Mouse (Mus musculus) stomach, embryonic 14.5 days (tissue): Measurements from ENCODE around the gene Ccdc50. TPM values are rescaled to one million over a fixed set of nuclear protein-coding genes. Genes with fewer than 3 reads are reported as not detected.

Experiments used
- ATAC-seq: fragments of 200-750 bp; cut with Nextera tagmentation; 2 replicates; pipeline ENCODE4 v1.8.0; 2017; ENCODE audit warnings: low read depth, moderate TSS enrichment; ENCODE audit not compliant: insufficient number of reproducible peaks, insufficient read depth, low FRiP score
- H3K27ac ChIP-seq: fragments of 300-500 bp; sonication (generic); 2 replicates; pipeline ENCODE4 v1.5.1; 2014; ENCODE audit warnings: mild to moderate bottlenecking, low read length, moderate library complexity, mixed read lengths
- H3K27me3 ChIP-seq: fragments of 300-500 bp; sonication (generic); 2 replicates; pipeline ENCODE4 v1.6.1; 2014; ENCODE audit warnings: low read length, control low read depth, mixed read lengths; ENCODE audit not compliant: control insufficient read depth, insufficient read depth
- H3K36me3 ChIP-seq: fragments of 300-500 bp; sonication (generic); 2 replicates; pipeline ENCODE4 v1.6.1; 2014; ENCODE audit warnings: mild to moderate bottlenecking, control low read depth, low read length, moderate library complexity, mixed read lengths; ENCODE audit not compliant: control insufficient read depth, insufficient read depth
- H3K4me1 ChIP-seq: fragments of 300-500 bp; sonication (generic); 2 replicates; pipeline ENCODE4 v1.6.1; 2014; ENCODE audit warnings: low read length, control low read depth, mixed read lengths; ENCODE audit not compliant: control insufficient read depth, insufficient read depth
- H3K4me2 ChIP-seq: fragments of 300-500 bp; sonication (generic); replicated peaks from 2 replicates; pipeline ENCODE4 v1.6.1; 2014; ENCODE audit warnings: low read depth, low read length, control low read depth
- H3K4me3 ChIP-seq: fragments of 300-500 bp; sonication (generic); 2 replicates; pipeline ENCODE4 v1.5.1; 2014; ENCODE audit warnings: low read depth, low read length, control low read depth
- H3K9ac ChIP-seq: fragments of 300-500 bp; sonication (generic); replicated peaks from 2 replicates; pipeline ENCODE4 v1.6.1; 2014; ENCODE audit warnings: low read depth, mild to moderate bottlenecking, control low read depth, low read length, moderate library complexity, mixed read lengths
- H3K9me3 ChIP-seq: fragments of 300-500 bp; sonication (generic); 2 replicates; pipeline ENCODE4 v1.6.1; 2016; ENCODE audit warnings: low read depth, low read length, control low read depth; ENCODE audit not compliant: control insufficient read depth
- WGBS: fragments of 180-500 bp; shearing (Covaris S2); extraction: QIAGEN DNeasy Blood & Tissue Kit; methylation state at CpG from one replicate; pipeline ENCODE4 v1.1.7; 2014; 5-methylcytosine and 5-hydroxymethylcytosine counted together
- polyA plus RNA-seq: library from polyadenylated mRNA; unstranded; fragments of >200 nt; fragmentation: Nextera tagmentation; extraction: Ambion mirVana; gene quantifications from 2 replicates; pipeline ENCODE4 v1.2.1, GENCODE M21; 2014

Ccdc50 gene
- polyA plus RNA-seq, 1 experiment from 2014 or later = 74.2 TPM

DNA sequence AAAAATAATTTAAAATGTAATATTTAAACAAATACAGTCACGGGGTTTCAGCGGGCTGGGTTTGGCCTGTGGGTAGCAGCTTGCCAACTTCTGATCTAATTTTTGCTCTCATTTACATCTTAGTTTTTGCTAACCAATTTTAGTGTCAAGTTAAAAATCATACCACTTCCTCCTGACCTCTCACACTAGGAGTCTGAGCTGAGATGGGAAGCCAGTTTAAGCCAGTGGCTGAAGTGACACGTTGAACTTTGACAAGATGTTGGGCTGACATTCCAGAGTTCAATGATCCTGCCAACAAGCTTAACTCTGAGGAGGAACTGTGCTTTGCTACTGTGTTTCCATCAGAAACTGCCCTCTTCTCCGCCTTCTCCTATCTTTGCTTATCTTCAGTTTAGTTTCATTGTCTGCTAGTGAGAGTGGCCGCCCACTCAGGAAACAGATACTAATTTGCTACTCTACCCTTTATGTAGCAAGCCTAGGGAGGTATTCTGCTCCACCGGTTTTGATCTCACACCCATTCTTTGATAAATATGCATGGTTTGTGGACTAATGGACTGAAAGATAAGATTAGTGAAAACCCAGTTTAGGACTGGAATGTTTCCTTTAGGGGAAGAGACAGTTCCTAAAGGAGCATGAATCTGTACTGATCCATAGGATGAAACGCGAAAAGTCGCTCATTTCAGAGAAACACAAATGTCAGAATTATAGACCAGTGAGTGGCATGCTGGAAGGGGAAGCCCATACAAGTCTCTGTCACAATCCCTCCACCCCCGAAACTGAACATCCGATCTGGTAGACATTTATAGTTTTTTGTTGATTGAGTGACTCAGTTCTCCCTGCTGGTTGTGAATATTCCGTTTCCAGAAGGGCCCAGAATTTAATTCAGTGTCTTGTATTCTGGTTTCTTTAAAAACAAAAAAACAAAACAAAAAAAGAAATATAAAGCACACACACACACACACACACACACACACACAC, 746 bp upstream of the Ccdc50 start:
- Histone ChIP-seq H3K4me2 (peak overlapping the region; percentile 30), H3K4me1 (peaks cover 15% of the 10 kb centered on the region; the same call in 1 of the 2 replicates), H3K36me3 (no peaks in the 10 kb centered on the region), H3K9ac (no peak overlapping the region), H3K9me3 (no peaks in the 10 kb centered on the region), H3K27me3 (no peaks in the 10 kb centered on the region), H3K27ac (peak overlapping the region; percentile 96; the same call in 1 of the 2 replicates), H3K4me3 (peak overlapping the region; percentile 69)
- 0 out of 2 replicates have a peak, but pooled peaks have one; percentile 5 for ATAC-seq
- WGBS = 42% methylated on average over 12 of the region's 12 CpGs

DNA sequence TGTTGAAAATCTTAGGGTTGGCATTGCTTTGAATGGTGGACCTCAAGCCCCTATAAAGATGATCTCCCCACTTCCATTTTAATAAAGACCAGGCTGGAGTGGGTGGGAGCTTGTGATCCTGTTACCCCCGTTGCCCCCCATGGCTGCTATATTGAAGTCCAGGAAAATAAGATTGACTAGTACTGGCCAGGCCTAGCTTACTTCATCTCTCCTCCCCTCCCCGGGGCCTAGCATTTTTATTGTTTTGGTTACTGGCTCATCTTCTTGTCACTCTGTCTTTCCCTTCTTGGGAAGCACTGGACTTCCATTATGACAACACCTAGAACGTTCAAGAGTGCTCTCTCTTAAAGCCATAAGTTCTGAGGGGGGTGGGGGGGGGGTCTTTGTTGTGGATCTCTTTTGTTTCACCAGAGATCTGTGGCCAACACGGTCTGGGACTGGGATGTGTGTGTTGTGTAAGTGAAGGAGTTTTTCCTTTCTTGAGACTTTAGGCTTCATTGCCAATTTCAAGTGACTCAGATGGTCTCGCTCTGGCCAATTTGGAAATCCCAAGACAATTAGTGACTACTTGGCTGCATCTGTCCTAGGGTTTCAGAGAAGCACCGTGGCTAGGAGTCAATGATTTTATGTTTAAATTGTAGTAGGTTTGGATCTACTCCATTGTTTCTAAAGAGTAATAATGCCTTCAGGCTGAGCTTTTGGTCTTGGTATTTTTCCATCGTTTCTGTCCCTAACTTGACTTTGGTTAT, 1.0 kb downstream of the Ccdc50 start:
- Histone ChIP-seq H3K36me3 (no peaks in the 10 kb centered on the region), H3K9ac (peak overlapping the region; percentile 83), H3K9me3 (no peaks in the 10 kb centered on the region), H3K27me3 (no peaks in the 10 kb centered on the region), H3K4me2 (peak overlapping the region; percentile 68), H3K27ac (peak overlapping the region; percentile 96), H3K4me3 (peak overlapping the region; percentile 69), H3K4me1 (peaks cover 15% of the 10 kb centered on the region; the same call in 1 of the 2 replicates)
- 30% methylated on average over 7 of the region's 7 CpGs for WGBS
- no peak for ATAC-seq

DNA sequence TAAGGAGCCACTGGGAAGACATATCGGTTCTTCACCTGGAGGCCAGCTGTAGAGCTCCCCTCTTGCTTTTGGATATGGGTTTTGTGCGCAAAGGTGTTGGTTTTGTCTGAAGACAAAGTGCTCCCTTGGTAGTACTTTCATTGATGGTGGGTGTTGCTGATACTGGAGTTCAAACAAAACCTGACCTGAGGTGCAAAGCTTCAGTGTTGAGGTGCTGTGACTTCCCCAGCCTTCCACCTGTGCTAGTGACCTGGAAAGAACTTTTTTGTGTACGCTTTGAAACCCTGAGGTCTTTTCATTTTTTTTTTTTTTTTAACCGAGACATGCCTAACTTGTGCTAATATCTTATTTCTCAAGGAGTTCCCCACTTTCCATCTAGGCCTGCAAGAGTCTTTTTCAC, 1.6 kb downstream of the Ccdc50 start:
- Histone ChIP-seq H3K4me3 (peak overlapping the region; percentile 69; the same call in 1 of the 2 replicates), H3K36me3 (no peaks in the 10 kb centered on the region), H3K4me2 (peak overlapping the region; percentile 68), H3K4me1 (peaks cover 15% of the 10 kb centered on the region; the same call in 1 of the 2 replicates), H3K9ac (no peak overlapping the region), H3K27me3 (no peaks in the 10 kb centered on the region), H3K9me3 (no peaks in the 10 kb centered on the region), H3K27ac (no peak overlapping the region; the same call in 1 of the 2 replicates)
- ATAC-seq = no peak
- 75% methylated on average over 4 of the region's 4 CpGs for WGBS

DNA sequence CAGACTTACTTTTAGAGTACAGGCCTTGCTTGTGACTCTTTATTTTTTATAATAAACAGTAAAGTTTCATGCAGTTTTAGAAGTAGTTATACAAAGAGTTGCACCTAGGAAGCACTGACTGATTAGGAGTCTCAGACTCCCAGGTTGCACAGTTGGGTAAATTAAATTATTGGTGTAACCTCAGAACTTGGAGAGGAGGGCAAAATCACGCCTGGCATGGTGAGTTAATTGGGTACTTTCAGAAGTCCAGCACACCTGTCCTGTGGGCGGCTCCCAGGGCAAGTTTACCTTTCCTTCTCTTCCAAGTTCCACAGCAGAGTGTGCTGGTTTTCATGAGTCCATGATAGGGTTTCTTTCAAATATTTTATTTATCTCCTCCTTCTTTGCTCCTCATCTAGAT, 3.2 kb downstream of the Ccdc50 start:
- ATAC-seq = no peak
- no peak overlapping the region for H3K27ac ChIP-seq
- no peak overlapping the region for H3K4me2 ChIP-seq
- 0 out of 2 replicates have a peak, but pooled peaks cover 3% of the 10 kb centered on the region for H3K9me3 ChIP-seq
- WGBS = 74% methylated on average over 2 of the region's 2 CpGs
- no peak overlapping the region for H3K4me3 ChIP-seq
- no peaks in the 10 kb centered on the region for H3K27me3 ChIP-seq
- H3K4me1 ChIP-seq = peaks cover 16% of the 10 kb centered on the region; the same call in 1 of the 2 replicates
- H3K9ac ChIP-seq = no peak overlapping the region
- H3K36me3 ChIP-seq = no peaks in the 10 kb centered on the region

DNA sequence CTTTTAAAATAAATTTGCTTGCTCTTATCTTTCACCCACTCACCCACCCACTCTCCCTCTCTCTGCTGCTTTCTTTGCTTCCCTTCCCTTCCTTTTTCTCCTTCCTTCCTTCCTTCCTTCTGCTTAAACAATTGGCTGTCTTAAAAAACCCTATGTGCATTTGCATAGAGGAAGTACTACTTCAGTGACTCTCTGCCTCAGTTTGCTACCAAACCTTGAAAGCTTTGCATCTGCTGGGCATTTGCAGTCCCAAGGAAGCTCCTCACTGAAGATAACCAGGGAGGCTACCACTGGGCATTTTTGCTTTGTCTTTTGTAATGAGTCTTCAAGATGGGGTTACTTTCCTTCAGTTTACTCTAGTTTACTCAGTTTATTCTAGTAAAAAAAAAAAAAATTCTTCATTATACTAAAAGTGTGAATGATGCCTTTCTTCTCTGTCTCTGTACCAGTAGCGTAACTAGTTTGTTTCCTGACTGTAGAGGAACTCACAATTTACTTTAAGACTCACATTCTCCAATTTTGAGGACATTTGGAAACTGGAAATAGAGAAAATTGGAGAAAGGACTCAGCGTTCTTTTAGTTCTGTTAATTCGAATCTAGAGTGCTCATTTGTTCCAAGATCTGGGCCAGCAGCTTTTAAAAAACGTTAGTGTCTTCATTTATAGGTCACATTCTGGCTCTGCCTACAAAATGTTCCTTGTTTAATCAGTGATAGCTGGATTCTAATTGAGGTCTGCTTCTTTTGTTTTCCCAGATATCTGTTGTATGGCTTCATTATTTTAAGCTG, 6.8 kb downstream of the Ccdc50 start:
- no peak overlapping the region for H3K4me2 ChIP-seq
- 0 out of 2 replicates have a peak, but pooled peaks cover 6% of the 10 kb centered on the region for H3K4me1 ChIP-seq
- H3K9ac ChIP-seq = no peak overlapping the region
- no peaks in the 10 kb centered on the region for H3K27me3 ChIP-seq
- 88% methylated on average over 4 of the region's 4 CpGs for WGBS
- no peak overlapping the region for H3K27ac ChIP-seq
- no peak overlapping the region for H3K4me3 ChIP-seq
- H3K9me3 ChIP-seq = 0 out of 2 replicates have a peak, but pooled peaks cover 3% of the 10 kb centered on the region
- H3K36me3 ChIP-seq = no peaks in the 10 kb centered on the region
- no peak for ATAC-seq

DNA sequence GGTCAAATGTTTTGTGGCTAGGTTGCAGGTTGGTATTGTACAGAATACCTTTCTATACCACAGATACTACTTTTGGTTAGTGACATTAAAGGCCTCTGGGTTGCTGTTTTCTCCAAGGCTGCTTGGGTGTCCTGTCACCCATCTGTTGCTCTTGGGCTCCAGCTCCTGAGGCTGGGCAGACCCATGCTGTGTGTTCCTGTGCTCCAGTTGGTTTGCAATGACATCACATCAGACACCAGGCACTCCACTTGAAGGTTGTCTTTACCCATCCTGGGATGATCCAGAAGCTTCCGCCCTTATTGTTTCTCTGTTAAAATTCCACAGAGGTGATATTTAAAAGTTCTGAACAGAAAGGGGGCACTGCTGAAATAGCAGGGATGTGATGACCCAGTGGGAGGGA, 8.3 kb downstream of the Ccdc50 start:
- Histone ChIP-seq H3K4me3 (no peak overlapping the region), H3K27ac (no peak overlapping the region), H3K36me3 (no peaks in the 10 kb centered on the region), H3K4me1 (0 out of 2 replicates have a peak, but pooled peaks cover 2% of the 10 kb centered on the region), H3K9ac (no peak overlapping the region), H3K4me2 (no peak overlapping the region), H3K9me3 (0 out of 2 replicates have a peak, but pooled peaks cover 3% of the 10 kb centered on the region), H3K27me3 (no peaks in the 10 kb centered on the region)
- no peak for ATAC-seq
- 84% methylated on average over 1 of the region's 1 CpGs for WGBS

DNA sequence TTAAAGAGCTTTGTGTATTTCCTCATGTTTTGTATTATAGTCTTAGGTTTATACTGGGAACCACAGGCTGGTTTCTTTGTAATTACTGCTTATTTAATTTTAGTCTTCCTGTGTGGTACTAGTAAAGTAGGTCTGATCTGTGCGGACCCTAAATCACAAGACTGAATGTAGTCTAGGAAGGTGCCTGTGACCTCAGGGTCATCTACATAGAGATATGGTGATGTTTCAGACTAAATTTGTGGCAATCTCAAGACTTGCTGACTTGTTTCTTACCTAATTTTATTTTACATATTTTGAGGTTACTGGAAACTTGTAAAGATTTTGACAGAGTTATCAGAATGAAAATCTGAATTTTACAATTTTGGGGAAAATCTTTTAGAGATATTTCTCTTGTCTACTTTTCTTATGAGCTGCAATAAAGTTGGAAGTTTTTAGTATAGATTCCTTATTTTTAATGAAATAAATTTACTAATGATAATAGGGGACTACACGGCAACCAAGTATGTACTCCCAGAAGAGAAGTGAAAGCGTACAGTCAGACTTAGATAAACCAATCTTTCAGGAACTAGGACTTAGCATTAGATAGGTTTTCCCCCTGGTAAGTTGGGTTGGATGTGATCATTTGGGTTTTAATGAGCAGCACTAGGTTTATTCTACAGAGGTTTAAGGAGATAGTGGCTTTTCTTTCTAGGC, 10.5 kb downstream of the Ccdc50 start:
- H3K4me3 ChIP-seq = no peak overlapping the region
- no peaks in the 10 kb centered on the region for H3K36me3 ChIP-seq
- 95% methylated on average over 3 of the region's 3 CpGs for WGBS
- H3K4me2 ChIP-seq = no peak overlapping the region
- no peak overlapping the region for H3K9ac ChIP-seq
- H3K27ac ChIP-seq = no peak overlapping the region
- no peaks in the 10 kb centered on the region for H3K27me3 ChIP-seq
- 0 out of 2 replicates have a peak, but pooled peaks cover 2% of the 10 kb centered on the region for H3K4me1 ChIP-seq
- ATAC-seq = no peak
- H3K9me3 ChIP-seq = 0 out of 2 replicates have a peak, but pooled peaks cover 3% of the 10 kb centered on the region
